Mouse (Mus musculus) stomach, embryonic 14.5 days (tissue): ENCODE results near the gene Magi1. TPM values are rescaled to one million over a fixed set of nuclear protein-coding genes. Genes with fewer than 3 reads are reported as not detected.
A peak's percentile ranks its signal among the peaks of the same experiment; 100 is the strongest.

Experiments
- ATAC-seq: fragments of 200-750 bp; cut with Nextera tagmentation; 2 replicates; pipeline ENCODE4 v1.8.0; 2017; ENCODE audit warnings: low read depth, moderate TSS enrichment; ENCODE audit not compliant: insufficient number of reproducible peaks, insufficient read depth, low FRiP score
- H3K27ac ChIP-seq: fragments of 300-500 bp; sonication (generic); 2 replicates; pipeline ENCODE4 v1.5.1; 2014; ENCODE audit warnings: mild to moderate bottlenecking, low read length, moderate library complexity, mixed read lengths
- H3K27me3 ChIP-seq: fragments of 300-500 bp; sonication (generic); 2 replicates; pipeline ENCODE4 v1.6.1; 2014; ENCODE audit warnings: low read length, control low read depth, mixed read lengths; ENCODE audit not compliant: control insufficient read depth, insufficient read depth
- H3K36me3 ChIP-seq: fragments of 300-500 bp; sonication (generic); 2 replicates; pipeline ENCODE4 v1.6.1; 2014; ENCODE audit warnings: mild to moderate bottlenecking, control low read depth, low read length, moderate library complexity, mixed read lengths; ENCODE audit not compliant: control insufficient read depth, insufficient read depth
- H3K4me1 ChIP-seq: fragments of 300-500 bp; sonication (generic); 2 replicates; pipeline ENCODE4 v1.6.1; 2014; ENCODE audit warnings: low read length, control low read depth, mixed read lengths; ENCODE audit not compliant: control insufficient read depth, insufficient read depth
- H3K4me2 ChIP-seq: fragments of 300-500 bp; sonication (generic); replicated peaks from 2 replicates; pipeline ENCODE4 v1.6.1; 2014; ENCODE audit warnings: low read depth, low read length, control low read depth
- H3K4me3 ChIP-seq: fragments of 300-500 bp; sonication (generic); 2 replicates; pipeline ENCODE4 v1.5.1; 2014; ENCODE audit warnings: low read depth, low read length, control low read depth
- H3K9ac ChIP-seq: fragments of 300-500 bp; sonication (generic); replicated peaks from 2 replicates; pipeline ENCODE4 v1.6.1; 2014; ENCODE audit warnings: low read depth, mild to moderate bottlenecking, control low read depth, low read length, moderate library complexity, mixed read lengths
- H3K9me3 ChIP-seq: fragments of 300-500 bp; sonication (generic); 2 replicates; pipeline ENCODE4 v1.6.1; 2016; ENCODE audit warnings: low read depth, low read length, control low read depth; ENCODE audit not compliant: control insufficient read depth
- WGBS: fragments of 180-500 bp; shearing (Covaris S2); extraction: QIAGEN DNeasy Blood & Tissue Kit; methylation state at CpG from one replicate; pipeline ENCODE4 v1.1.7; 2014; 5-methylcytosine and 5-hydroxymethylcytosine counted together
- polyA plus RNA-seq: library from polyadenylated mRNA; unstranded; fragments of >200 nt; fragmentation: Nextera tagmentation; extraction: Ambion mirVana; gene quantifications from 2 replicates; pipeline ENCODE4 v1.2.1, GENCODE M21; 2014

Magi1 gene
- polyA plus RNA-seq, 1 experiment from 2014 or later = 15.0 TPM

GRCm38 (mm10) chr6:93871516-93871915 lies 412.2 kb downstream of the Magi1 start:
- Histone ChIP-seq H3K27me3 (no peaks in the 10 kb centered on the region), H3K9ac (no peak overlapping the region), H3K4me1 (0 out of 2 replicates have a peak, but pooled peaks cover 2% of the 10 kb centered on the region), H3K4me2 (no peak overlapping the region), H3K27ac (no peak overlapping the region), H3K9me3 (no peaks in the 10 kb centered on the region), H3K4me3 (no peak overlapping the region), H3K36me3 (no peaks in the 10 kb centered on the region)
- 66% methylated on average over 4 of the region's 4 CpGs for WGBS
- no peak for ATAC-seq

GRCm38 (mm10) chr6:93870023-93870422 lies 413.7 kb downstream of the Magi1 start:
- 0 out of 2 replicates have a peak, but pooled peaks cover 2% of the 10 kb centered on the region for H3K4me1 ChIP-seq
- H3K36me3 ChIP-seq = no peaks in the 10 kb centered on the region
- no peaks in the 10 kb centered on the region for H3K9me3 ChIP-seq
- 65% methylated on average over 5 of the region's 5 CpGs for WGBS
- ATAC-seq = no peak
- H3K27me3 ChIP-seq = no peaks in the 10 kb centered on the region
- no peak overlapping the region for H3K4me3 ChIP-seq
- no peak overlapping the region for H3K27ac ChIP-seq
- H3K9ac ChIP-seq = no peak overlapping the region
- H3K4me2 ChIP-seq = no peak overlapping the region

DNA sequence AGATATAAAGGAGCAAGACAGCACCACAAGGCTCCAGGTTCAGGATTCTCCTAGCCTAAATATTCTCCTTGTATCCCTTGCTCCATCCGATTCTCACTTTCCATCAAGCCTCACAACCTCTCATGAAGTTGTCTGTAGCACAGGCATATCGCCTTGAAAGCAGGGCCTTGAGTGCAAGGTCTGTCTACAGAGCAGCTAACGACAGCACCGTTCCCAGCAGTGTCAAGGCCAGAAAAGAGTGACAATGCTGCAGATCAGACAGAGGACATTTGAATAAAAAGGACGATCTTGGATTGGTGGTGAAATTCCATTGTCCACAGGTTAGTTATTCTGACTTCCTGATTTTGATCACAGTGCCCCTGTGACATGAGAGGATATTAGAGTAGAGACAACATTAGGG lies 421.5 kb downstream of the Magi1 start:
- Histone ChIP-seq H3K27me3 (no peaks in the 10 kb centered on the region), H3K27ac (no peak overlapping the region), H3K9ac (no peak overlapping the region), H3K4me1 (no peaks in the 10 kb centered on the region), H3K4me2 (no peak overlapping the region), H3K4me3 (no peak overlapping the region), H3K9me3 (no peaks in the 10 kb centered on the region), H3K36me3 (no peaks in the 10 kb centered on the region)
- ATAC-seq = no peak
- WGBS = 92% methylated on average over 5 of the region's 5 CpGs

DNA sequence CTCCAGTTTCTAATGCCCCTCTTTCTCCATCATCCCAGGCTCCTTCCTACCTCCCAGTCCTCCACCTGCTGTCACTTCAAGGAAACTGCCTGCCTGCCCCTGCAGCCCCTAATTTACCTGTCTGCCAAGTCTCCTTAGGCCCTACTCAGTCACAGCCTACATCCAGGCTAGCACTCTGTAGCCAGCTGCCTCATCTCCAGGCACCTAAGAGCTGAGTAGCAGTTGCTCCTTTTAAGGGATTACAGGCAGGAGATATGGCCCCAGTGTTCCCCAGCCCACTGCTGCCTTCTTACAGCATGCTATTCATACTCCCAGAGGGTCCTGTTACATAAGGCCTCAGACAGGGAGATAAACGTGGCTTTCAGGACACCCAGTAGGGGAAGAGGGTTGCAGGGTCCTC lies 426.9 kb downstream of the Magi1 start:
- H3K27ac ChIP-seq = no peak overlapping the region
- H3K9ac ChIP-seq = no peak overlapping the region

GRCm38 (mm10) chr6:93855806-93856641 lies 427.7 kb downstream of the Magi1 start:
- no peaks in the 10 kb centered on the region for H3K36me3 ChIP-seq
- H3K9me3 ChIP-seq = no peaks in the 10 kb centered on the region
- 0 out of 2 replicates have a peak overlapping the region, but pooled peaks have one; percentile 6 for H3K27ac ChIP-seq
- H3K27me3 ChIP-seq = no peaks in the 10 kb centered on the region
- no peak overlapping the region for H3K4me3 ChIP-seq
- H3K4me1 ChIP-seq = peaks cover 7% of the 10 kb centered on the region; the same call in 1 of the 2 replicates
- WGBS = 37% methylated on average over 8 of the region's 8 CpGs
- H3K4me2 ChIP-seq = no peak overlapping the region
- H3K9ac ChIP-seq = no peak overlapping the region
- ATAC-seq = no peak

More for the DNA sequence above, 426.9 kb downstream of the Magi1 start:
- Histone ChIP-seq H3K4me3 (no peak overlapping the region), H3K36me3 (no peaks in the 10 kb centered on the region), H3K27me3 (no peaks in the 10 kb centered on the region), H3K9me3 (no peaks in the 10 kb centered on the region), H3K4me2 (no peak overlapping the region), H3K4me1 (peaks cover 7% of the 10 kb centered on the region; the same call in 1 of the 2 replicates)
- no peak for ATAC-seq
- 29% methylated on average over 1 of the region's 1 CpGs for WGBS

DNA sequence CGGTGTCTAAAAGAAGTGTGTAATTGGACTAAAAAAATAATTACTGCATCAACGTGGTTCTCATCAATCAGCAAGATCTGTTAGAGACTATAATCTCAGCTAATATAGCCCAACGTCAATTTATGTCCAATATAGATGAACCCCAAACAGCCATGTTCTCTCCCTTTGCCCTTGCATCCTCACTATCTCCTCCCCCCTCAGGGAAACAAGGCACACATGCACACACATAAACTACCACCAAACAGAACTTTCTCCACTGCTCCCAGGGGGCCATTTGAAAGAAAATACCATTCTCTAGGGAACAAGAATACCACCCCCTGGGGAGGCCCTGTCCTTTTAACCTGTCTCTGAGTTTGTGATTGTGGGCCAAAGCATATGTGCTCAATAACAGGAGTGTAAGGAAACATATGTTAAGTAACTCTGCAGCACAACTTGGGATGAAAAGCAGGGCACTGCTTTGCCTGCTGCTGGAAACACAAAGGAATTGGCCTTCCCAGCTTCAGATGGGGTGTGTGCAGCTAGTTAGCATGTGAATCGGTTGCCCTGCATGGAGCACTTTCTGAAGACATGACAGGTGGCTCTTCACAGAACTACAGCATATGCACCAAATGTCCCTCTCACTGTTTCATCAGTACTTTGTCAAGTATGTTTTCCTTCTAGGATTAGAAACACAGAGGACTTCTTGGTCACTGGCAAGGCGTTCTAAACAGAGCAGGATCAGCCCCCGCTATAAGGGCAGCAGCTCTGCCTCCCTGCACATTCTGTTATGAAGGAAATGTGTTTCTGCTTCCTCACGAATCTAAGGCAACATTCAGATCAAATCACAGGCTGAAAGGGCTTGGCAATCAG lies 434.6 kb downstream of the Magi1 start:
- no peak overlapping the region for H3K27ac ChIP-seq
- no peaks in the 10 kb centered on the region for H3K9me3 ChIP-seq
- H3K27me3 ChIP-seq = no peaks in the 10 kb centered on the region
- 54% methylated on average over 7 of the region's 7 CpGs for WGBS
- no peaks in the 10 kb centered on the region for H3K36me3 ChIP-seq
- no peak overlapping the region for H3K9ac ChIP-seq
- no peak overlapping the region for H3K4me3 ChIP-seq
- peaks cover 6% of the 10 kb centered on the region; the same call in 1 of the 2 replicates for H3K4me1 ChIP-seq
- no peak overlapping the region for H3K4me2 ChIP-seq
- no peak for ATAC-seq

DNA sequence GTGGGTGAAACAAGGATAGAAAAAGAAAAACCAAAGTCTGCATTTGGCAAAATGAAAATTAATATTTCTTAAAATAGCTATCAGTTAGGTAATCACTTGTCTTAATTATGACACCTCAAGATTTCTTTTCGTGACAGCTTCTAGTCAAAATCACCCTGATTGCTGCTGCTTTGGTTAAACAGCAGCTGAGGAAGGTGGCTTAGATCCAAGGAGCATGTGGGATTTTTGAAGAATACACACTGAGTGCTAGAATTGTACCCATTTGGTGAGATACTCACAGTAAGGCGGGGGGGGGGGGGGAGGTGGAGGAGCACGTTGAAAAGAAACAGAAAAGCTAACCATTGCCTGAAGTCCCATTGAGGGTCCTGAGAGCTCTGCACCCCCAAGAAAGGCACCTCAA lies 438.2 kb downstream of the Magi1 start:
- WGBS = 82% methylated on average over 3 of the region's 3 CpGs
- Histone ChIP-seq H3K4me3 (no peak overlapping the region), H3K9me3 (no peaks in the 10 kb centered on the region), H3K27me3 (no peaks in the 10 kb centered on the region), H3K4me1 (peaks cover 6% of the 10 kb centered on the region; the same call in 1 of the 2 replicates), H3K27ac (no peak overlapping the region), H3K4me2 (no peak overlapping the region), H3K36me3 (no peaks in the 10 kb centered on the region), H3K9ac (no peak overlapping the region)
- ATAC-seq = no peak

- H3K4me3 ChIP-seq = no peak overlapping the region
- H3K4me2 ChIP-seq = no peak overlapping the region
- no peak for ATAC-seq
- H3K36me3 ChIP-seq = no peaks in the 10 kb centered on the region
- no peak overlapping the region for H3K9ac ChIP-seq
- H3K27ac ChIP-seq = no peak overlapping the region
- WGBS = 81% methylated on average over 5 of the region's 5 CpGs
- H3K4me1 ChIP-seq = 0 out of 2 replicates have a peak, but pooled peaks cover 6% of the 10 kb centered on the region
- no peaks in the 10 kb centered on the region for H3K9me3 ChIP-seq
- no peaks in the 10 kb centered on the region for H3K27me3 ChIP-seq
These were observed 438.6 kb downstream of the Magi1 start for GRCm38 (mm10) chr6:93845080-93845479.
